Mouse (Mus musculus) neutrophil, adult 5-6 weeks (primary cell): Measurements from ENCODE around the gene 4933430I17Rik. TPM values are rescaled to one million over a fixed set of nuclear protein-coding genes. Genes with fewer than 3 reads are reported as not detected.

Experiments
- ATAC-seq: fragments of 151-379, 151-347 bp; 2 replicates; pipeline ENCODE4 v1.8.0; 2017; ENCODE audit warnings: mild to moderate bottlenecking, moderate TSS enrichment; ENCODE audit not compliant: insufficient number of reproducible peaks, poor library complexity, low FRiP score, severe bottlenecking; ENCODE audit errors: extremely low read depth
- total RNA-seq: library from RNA; stranded (forward); fragments of 200-1000 nt; gene quantifications from 2 replicates; pipeline ENCODE4 v1.2.3, GENCODE M21; 2017

The 4933430I17Rik gene
- total RNA-seq, 1 experiment from 2014 or later: 0.35 TPM

- peak; percentile 24; the same call in 1 of the 2 replicates for ATAC-seq
These were observed 58.3 kb downstream of the 4933430I17Rik start for GRCm38 (mm10) chr4:62583265-62584092.

GRCm38 (mm10) chr4:62587067-62587466 lies 61.9 kb downstream of the 4933430I17Rik start:
- ATAC-seq: no peak

DNA sequence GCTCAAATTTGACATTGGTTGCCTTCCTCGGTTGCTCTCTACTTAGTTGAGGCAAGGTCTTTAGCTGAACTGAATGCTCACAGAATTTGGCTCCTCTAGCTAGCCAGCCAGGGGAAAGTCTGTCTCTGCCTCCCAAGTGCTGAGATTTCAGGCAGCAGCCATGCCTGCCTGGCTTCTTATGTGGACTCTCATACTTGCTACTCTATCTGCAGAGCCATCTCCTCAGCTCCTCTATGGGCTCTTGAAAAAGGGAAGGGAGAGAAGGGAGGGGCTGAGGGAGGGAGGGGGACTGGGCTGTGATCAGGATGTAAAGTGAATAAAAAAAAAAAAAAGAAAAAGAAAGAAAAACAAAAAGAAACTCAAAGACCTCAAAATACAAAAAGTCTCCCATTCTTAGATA lies 65.7 kb downstream of the 4933430I17Rik start:
- ATAC-seq: no peak

- no peak for ATAC-seq
These were observed 66.2 kb downstream of the 4933430I17Rik start for GRCm38 (mm10) chr4:62591326-62591725.

GRCm38 (mm10) chr4:62593546-62594240 lies 68.5 kb downstream of the 4933430I17Rik start:
- ATAC-seq: peak; percentile 87

DNA sequence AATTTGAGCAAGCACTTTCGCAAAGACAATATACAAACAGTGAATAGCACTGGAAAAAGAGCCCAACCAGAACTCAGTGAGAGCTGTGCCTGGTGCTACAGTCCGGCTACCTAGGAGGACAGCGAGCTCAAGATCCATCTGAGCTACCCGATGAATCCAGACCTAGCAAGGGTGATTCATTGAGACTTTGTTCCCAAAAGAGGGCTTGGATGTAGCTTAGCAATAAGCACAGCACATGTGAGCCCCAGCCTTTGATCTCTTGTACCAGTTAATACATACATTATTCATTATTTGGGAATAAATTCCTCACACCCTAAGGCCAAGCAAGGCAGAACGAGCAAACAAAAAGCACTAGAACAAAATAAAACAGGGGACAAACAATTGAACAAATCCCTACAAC lies 69.3 kb downstream of the 4933430I17Rik start:
- no peak for ATAC-seq

DNA sequence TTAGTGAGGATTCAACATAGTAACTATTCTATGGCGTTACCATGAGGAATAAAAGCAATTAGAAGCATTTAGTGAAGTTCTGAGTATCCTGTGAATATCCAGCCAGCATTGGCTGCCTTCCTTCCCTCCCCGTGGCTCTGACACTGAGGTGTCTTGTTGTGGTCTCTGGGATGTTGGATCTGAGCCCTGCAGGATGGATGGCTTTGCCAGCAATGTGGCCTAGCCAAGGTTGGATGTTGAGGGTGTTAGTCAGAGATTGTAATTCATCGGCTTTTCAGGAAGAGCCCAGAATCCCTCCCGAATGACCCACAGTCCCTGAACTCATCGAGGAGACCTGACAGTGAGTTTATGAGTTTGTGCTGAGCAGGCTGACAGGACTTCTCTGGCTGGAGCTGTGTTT lies 70.9 kb downstream of the 4933430I17Rik start:
- ATAC-seq: no peak

Other genes with a start within 250 kb of the 4933430I17Rik start
- 134 and 141 TPM in 2 replicates for gene Fkbp15, start 164.8 kb upstream of the 4933430I17Rik start, total RNA-seq
- 8.1 and 8.3 TPM in 2 replicates for gene Slc31a1, start 164.6 kb upstream of the 4933430I17Rik start, total RNA-seq
- 44.3 and 44.7 TPM in 2 replicates for gene Cdc26, start 116.7 kb upstream of the 4933430I17Rik start, total RNA-seq
- 13.1 and 15.7 TPM in 2 replicates for gene Prpf4, start 116.6 kb upstream of the 4933430I17Rik start, total RNA-seq
- gene Rnf183, start 90.1 kb upstream of the 4933430I17Rik start, total RNA-seq: not detected in 2 replicates
- 0.35 TPM in 1 of 2 replicates, not detected in the other for gene Wdr31, start 54.5 kb upstream of the 4933430I17Rik start, total RNA-seq
- 1.3 and 1.8 TPM in 2 replicates for gene Bspry, start 45.3 kb upstream of the 4933430I17Rik start, total RNA-seq
- not detected in 2 replicates for gene Hdhd3, start 21.9 kb upstream of the 4933430I17Rik start, total RNA-seq
- gene Alad, start 5.5 kb upstream of the 4933430I17Rik start, total RNA-seq: 6.8 and 7.1 TPM in 2 replicates
- gene Pole3, start 301 bp upstream of the 4933430I17Rik start, total RNA-seq: 10.7 and 13.1 TPM in 2 replicates
- gene Rgs3, start 34.5 kb downstream of the 4933430I17Rik start, total RNA-seq: 155 and 166 TPM in 2 replicates